Mouse (Mus musculus): Measurements from ENCODE around the gene Hsd3b2.

DNA sequence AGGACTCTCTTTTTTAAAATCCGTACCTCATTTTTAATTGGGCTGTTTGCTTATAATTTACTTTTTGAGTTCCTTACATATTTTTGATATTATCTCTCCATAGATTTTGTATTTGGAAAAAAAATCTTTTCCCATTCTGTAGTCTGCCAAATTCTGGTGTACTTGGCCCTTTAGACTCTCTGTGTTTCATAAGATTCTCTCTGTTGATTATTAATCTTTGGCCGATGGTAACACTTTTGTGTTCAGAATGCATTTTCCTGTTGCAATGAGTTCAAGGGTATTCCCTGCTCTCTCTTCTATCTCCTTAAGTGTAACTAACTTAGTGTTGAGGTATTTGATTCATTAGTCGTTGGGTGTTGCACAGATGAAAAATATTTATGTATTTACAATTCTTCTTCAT is 32.5 kb upstream of the Hsd3b2 start:
- TF ChIP-seq TAL1 (IDR thresholded peaks at IDR 0.05; ENCODE audit: low read length) (no peak), GATA1 (IDR thresholded peaks at IDR 0.05; ENCODE audit: low read length) (no peak)
